Mouse (Mus musculus): ENCODE results near the gene Klrg1.

Klrg1 gene

DNA sequence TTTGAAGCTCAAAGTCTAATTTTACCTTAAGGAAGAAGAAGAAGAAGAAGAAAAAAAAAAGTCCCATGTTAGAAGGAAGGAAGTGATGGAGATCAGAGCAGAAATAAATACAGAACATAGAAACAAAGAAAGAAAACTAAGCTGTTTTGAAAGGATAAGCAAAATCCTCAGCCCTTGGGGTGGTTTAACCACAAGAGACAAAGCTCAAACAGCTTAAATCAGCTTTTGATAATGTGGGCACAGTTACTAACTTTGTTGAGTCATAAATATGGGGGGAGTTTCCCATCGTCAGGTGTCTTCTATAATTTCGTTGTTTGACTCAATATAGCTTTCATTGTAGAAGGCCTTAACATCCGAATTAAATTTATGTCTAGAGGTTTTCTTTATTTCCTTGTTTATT, 9.1 kb upstream of the Klrg1 start:
- DNase-seq = no peak

DNA sequence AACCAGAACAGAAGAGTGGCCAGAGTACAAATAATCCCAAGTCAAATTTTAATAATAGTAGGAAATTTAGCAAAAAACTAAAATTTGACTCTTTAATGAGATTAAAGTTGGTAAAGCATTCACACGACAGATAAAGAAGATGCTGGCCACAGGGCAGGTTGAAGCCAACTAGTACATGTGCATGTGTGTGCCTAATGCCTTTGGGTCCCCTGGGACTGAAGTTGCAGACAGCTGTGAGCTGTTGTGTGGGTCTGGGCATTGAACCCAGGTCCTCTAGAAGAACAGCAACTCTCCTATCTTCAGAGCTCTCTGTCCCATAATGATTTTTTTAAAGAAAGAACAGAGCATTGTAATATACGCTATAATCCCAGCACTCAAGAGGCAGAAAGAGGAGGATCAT, 8.6 kb upstream of the Klrg1 start:
- no peak for DNase-seq

DNA sequence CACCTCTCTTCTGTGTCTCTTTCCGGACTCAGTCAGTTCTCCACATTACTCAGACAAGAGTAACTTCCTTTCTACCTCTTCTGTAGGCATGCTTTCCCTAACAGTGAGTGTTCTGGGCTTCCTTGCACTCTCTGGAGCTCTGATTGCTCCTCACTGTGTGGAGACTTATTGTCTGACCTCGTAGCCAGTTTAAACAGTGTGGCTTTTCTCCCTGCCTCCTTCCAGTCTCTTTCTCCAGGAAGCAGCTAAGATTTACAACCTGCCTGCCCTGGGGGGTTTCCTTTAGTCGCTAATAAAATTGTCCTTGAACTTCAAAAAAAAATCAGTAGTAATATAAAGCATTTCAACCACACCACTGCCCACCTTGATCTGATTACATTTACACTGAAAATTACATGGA, 7.6 kb upstream of the Klrg1 start:
- no peak for DNase-seq

GRCm38 (mm10) chr6:122289313-122289712, 6.6 kb upstream of the Klrg1 start:
- DNase-seq = no peak

DNA sequence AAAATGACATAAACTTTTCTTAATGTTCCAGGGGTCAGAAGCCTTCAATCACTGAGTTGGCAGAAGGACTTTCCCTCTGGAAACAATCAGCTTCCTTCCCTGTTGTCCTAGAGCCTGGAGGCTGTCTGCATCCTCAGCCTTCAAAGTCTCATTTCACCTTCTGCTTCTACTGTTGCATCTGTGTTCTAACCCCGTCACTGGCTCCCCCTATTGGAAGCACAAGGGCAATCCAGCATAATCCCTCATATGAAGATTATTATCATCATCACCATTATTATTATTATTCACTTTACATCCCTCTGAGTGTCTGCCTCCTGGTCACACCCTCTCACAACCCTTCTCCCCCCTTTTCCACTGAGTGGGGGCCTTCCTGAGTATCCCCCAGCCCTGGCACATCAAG, 5.6 kb upstream of the Klrg1 start:
- no peak for DNase-seq

GRCm38 (mm10) chr6:122284823-122285222, 2.1 kb upstream of the Klrg1 start:
- DNase-seq = no peak

GRCm38 (mm10) chr6:122284304-122284703, 1.6 kb upstream of the Klrg1 start:
- DNase-seq = no peak

DNA sequence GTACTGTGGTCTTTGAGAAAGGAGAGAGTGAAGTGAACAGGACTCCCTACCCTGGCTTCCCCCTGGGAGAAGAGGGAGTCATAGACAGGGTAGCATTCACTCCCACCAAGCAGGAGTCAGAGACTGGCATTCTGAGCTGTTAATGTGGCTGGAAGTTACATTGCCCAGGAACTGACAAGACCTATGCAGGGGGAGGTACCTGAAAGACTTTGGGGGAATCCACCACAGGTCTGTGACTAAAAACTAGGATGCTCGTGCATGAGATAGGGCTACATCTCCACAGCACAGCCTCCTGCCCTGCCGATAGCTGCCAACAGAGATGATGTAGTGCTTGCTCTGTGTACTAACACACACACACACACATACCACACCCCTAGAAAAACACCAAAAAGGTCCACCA, 747 bp upstream of the Klrg1 start:
- DNase-seq = no peak

DNA sequence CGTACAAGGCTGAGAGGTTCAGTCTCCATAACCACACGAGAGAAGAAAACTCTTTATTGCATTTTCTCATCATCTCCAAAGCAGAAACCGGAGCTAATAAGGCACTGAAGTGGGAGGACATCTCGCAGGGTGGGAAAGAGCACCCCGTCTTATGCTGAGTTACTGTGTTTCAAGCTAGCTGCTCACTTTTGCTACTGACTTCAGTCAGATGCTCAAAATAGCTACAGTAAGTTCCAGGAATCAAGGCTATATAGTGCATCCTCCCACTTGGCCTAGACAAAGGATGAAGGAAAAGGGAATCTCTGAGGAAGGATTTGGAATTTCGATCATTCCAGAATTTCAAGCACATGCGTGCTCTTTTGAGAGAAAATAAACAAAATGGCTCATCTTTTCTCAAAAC, 6.1 kb downstream of the Klrg1 start:
- no peak for DNase-seq

DNA sequence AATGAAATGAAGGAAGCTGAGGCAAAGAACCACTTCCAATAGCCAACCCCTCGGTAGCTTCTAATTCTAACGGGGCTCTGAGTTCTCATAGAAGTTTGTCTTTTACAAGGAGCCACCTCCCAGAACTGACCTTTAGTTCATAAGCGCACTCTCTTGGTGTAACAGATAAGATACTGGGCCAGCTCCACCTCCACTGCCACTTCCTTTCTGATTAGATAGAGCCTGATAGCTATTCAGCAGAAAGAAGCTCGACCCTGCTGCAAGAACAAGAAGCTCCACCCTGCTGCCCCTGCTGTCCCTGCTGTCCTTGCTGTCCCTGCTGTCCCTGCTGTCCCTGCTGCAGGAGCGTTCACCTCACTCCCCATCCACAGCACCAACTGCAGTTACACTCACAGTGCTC, 8.1 kb downstream of the Klrg1 start:
- no peak for DNase-seq

DNA sequence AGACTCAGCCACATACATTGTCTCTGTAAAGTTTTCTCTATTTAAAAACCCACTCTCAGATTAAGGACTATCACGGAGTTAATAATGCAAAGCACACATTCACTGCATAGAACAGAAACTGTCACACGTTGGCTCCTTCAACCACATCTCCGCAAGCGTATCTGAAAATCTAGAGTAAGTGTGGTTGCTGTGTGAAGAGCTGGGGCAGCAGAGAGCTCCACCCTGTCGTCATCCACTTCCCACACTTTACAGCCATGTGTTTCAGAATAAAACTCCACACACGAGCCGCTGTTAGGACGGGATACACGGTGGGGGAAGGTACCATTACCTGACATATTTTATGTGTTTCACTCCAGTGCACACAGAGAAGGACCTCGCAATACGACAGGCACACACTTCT, 12.5 kb downstream of the Klrg1 start:
- no peak for DNase-seq

DNA sequence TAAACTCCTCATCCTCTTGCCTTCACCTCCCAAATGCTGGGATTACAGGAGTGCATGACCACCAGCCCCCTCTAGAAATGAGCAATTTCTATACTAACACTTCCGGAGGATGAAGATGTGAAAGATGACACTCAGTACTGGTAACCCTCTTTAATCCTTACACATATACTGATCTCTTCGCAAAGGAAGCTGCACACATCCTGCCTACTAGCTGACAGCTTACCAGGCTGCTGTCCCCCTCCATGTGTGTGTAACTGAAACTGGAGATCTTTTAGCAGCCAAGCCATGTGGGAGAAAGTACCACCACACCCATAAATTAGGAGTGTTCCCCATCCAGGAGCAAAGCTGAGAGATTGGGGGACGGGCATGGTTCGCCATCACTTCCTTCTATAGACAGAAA, 13.5 kb downstream of the Klrg1 start:
- no peak for DNase-seq

GRCm38 (mm10) chr6:122268561-122268960, 14.1 kb downstream of the Klrg1 start:
- DNase-seq = peak; percentile 41

DNA sequence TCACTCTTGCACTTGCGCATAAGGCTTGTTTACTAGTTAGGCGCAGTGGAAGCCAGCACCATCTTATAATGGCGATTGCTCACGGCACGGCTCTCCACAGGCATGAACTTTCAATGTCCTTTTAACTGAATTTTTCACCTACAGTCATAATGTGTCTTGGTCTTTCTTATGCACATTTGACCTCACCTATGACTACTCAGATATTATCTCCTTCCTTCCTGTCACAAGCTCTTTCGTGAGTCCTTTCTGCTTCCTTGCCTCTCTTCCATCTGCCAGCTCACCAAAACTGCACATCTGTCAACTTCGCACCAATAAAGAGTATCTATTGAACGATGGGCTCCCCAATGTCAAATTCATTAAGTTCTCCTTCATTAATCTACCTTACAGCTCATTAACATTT, 20.1 kb downstream of the Klrg1 start:
- no peak for DNase-seq

GRCm38 (mm10) chr6:122252146-122252545, 30.5 kb downstream of the Klrg1 start:
- DNase-seq = no peak

DNA sequence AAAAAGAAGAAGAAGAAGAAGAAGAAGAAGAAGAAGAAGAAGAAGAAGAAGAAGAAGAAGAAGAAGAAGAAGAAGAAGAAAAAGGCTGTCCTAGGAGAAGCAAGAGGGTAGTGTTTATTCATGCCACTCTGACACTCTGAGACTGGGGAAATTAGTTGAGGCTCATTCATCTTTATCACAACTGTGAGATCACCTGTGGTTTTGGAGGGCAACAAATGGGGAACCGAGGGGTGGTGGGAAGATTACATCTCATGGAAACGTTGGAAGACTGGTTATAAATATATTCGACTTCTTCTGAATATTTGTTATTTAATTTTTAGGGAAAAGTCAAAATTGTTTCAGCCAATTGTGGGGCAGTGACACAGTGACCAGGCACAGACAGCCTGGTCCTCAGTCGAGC, 32.6 kb downstream of the Klrg1 start:
- DNase-seq = no peak

Measured in kidney, adult 11 months (tissue).